Mouse (Mus musculus): ENCODE measurements at regions not wholly inside any gene's neighbourhood (a gene's known extent, or its start where the extent isn't known, plus 50 kb on each side); places are given as distances from the start of the nearest gene placed in this dataset.
A peak's percentile ranks its signal among the peaks of the same experiment; 100 is the strongest.

GRCm38 (mm10) chr1:71472691-71473090 is 58.0 kb upstream of the Abca12 start:
- DNase-seq (ENCODE audit: low spot score in 2 of 2) = no peak

GRCm38 (mm10) chr1:71483149-71483548 is 68.4 kb upstream of the Abca12 start:
- no peak for DNase-seq (ENCODE audit: low spot score in 2 of 2)

GRCm38 (mm10) chr1:71494576-71494975 is 62.4 kb upstream of the Atic start:
- DNase-seq (ENCODE audit: low spot score in 2 of 2) = no peak

GRCm38 (mm10) chr1:71505898-71506297 is 51.1 kb upstream of the Atic start:
- peak in 1 of 2 experiments; percentile 39 for DNase-seq (ENCODE audit: low spot score in 2 of 2)

- no peak for DNase-seq (ENCODE audit: low spot score in 2 of 2)
Observed at GRCm38 (mm10) chr1:71506534-71506933, 50.4 kb upstream of the Atic start.

All from layer of hippocampus, adult 18-20 months (tissue).